Mouse (Mus musculus): ENCODE results near the gene Alg1. TPM values are rescaled to one million over a fixed set of nuclear protein-coding genes. Genes with fewer than 3 reads are reported as not detected.
"Not testable (repeated sequence)": the region's sequence is repeated elsewhere in the genome, so short reads cannot be mapped to it uniquely, and the experiment has no call there.

Alg1 gene
- total RNA-seq, 2 experiments from 2014 or later = 24.2 to 29.0 TPM

- intact Hi-C loops (cut with DNase I); DNase-seq (ENCODE audit: low spot score in 2 of 2): not testable (repeated sequence)
Measured at GRCm38 (mm10) chr16:5227501-5227900, 5.9 kb upstream of the Alg1 start.

- intact Hi-C loops (cut with DNase I); DNase-seq (ENCODE audit: low spot score in 2 of 2): not testable (repeated sequence)
Measured at GRCm38 (mm10) chr16:5228103-5228502, 5.3 kb upstream of the Alg1 start.

- intact Hi-C loops (cut with DNase I) = loop anchor here (1.0 kb wide), 1 partner anchor 22 kb away; the partner anchor contains the start of gene Eef2kmt
- no peak for DNase-seq (ENCODE audit: low spot score in 2 of 2)
Measured at GRCm38 (mm10) chr16:5232982-5233381, 439 bp upstream of the Alg1 start.

- DNase-seq (ENCODE audit: low spot score in 2 of 2) = no peak
- intact Hi-C loops (cut with DNase I) = no loop called here
Measured at GRCm38 (mm10) chr16:5242355-5242754, 8.9 kb downstream of the Alg1 start.

- no peak for DNase-seq (ENCODE audit: low spot score in 2 of 2)
- intact Hi-C loops (cut with DNase I) = no loop called here
Measured at GRCm38 (mm10) chr16:5242882-5243281, 9.5 kb downstream of the Alg1 start.

GRCm38 (mm10) chr16:5244411-5244810 lies 11.0 kb downstream of the Alg1 start:
- intact Hi-C loops (cut with DNase I) = loop anchor here (1.0 kb wide), 1 partner anchor 42 kb away; no protein-coding TSS in a partner anchor

GRCm38 (mm10) chr16:5250891-5251290 lies 17.5 kb downstream of the Alg1 start:
- no peak for DNase-seq (ENCODE audit: low spot score in 2 of 2)
- intact Hi-C loops (cut with DNase I) = no loop called here

More at GRCm38 (mm10) chr16:5244411-5244810, 11.0 kb downstream of the Alg1 start:
- DNase-seq (ENCODE audit: low spot score in 2 of 2) = peak; percentile 49 to 52

- intact Hi-C loops (cut with DNase I) = no loop called here
- no peak for DNase-seq (ENCODE audit: low spot score in 2 of 2)
Measured at GRCm38 (mm10) chr16:5252260-5252659, 18.8 kb downstream of the Alg1 start.

- peak; percentile 54 to 63 for DNase-seq (ENCODE audit: low spot score in 2 of 2)
- intact Hi-C loops (cut with DNase I) = loop anchor here (1.0 kb wide), 1 partner anchor 21 kb away; the partner anchor contains the start of gene Alg1
Measured at GRCm38 (mm10) chr16:5254346-5255025, 21.1 kb downstream of the Alg1 start.

GRCm38 (mm10) chr16:5255081-5255740 lies 21.8 kb downstream of the Alg1 start:
- intact Hi-C loops (cut with DNase I) = loop anchor here (1.0 kb wide), 1 partner anchor 22 kb away; the partner anchor contains the start of gene Alg1
- no peak for DNase-seq (ENCODE audit: low spot score in 2 of 2)

GRCm38 (mm10) chr16:5255779-5256496 lies 22.5 kb downstream of the Alg1 start, which contains the start of gene Eef2kmt:
Gene Eef2kmt, minus strand, starts transcription at chr16:5255983.
- intact Hi-C loops (cut with DNase I) = loop anchor here (1.0 kb wide), 1 partner anchor 23 kb away; the partner anchor contains the start of gene Alg1

GRCm38 (mm10) chr16:5263156-5263555 lies 29.7 kb downstream of the Alg1 start:
- DNase-seq (ENCODE audit: low spot score in 2 of 2) = no peak
- intact Hi-C loops (cut with DNase I) = no loop called here

More at GRCm38 (mm10) chr16:5255779-5256496, 22.5 kb downstream of the Alg1 start, which contains the start of gene Eef2kmt:
- peak; percentile 96 to 98 for DNase-seq (ENCODE audit: low spot score in 2 of 2)

GRCm38 (mm10) chr16:5263926-5264325 lies 30.5 kb downstream of the Alg1 start:
- intact Hi-C loops (cut with DNase I) = no loop called here
- no peak for DNase-seq (ENCODE audit: low spot score in 2 of 2)

GRCm38 (mm10) chr16:5271411-5272035 lies 38.1 kb downstream of the Alg1 start:
- intact Hi-C loops (cut with DNase I) = no loop called here
- DNase-seq (ENCODE audit: low spot score in 2 of 2) = no peak

GRCm38 (mm10) chr16:5272371-5272770 lies 39.0 kb downstream of the Alg1 start:
- DNase-seq (ENCODE audit: low spot score in 2 of 2) = no peak
- intact Hi-C loops (cut with DNase I) = no loop called here

GRCm38 (mm10) chr16:5279571-5280222 lies 46.3 kb downstream of the Alg1 start:
- intact Hi-C loops (cut with DNase I) = no loop called here
- no peak for DNase-seq (ENCODE audit: low spot score in 2 of 2)

GRCm38 (mm10) chr16:5282686-5283085 lies 49.3 kb downstream of the Alg1 start:
- intact Hi-C loops (cut with DNase I) = no loop called here

GRCm38 (mm10) chr16:5285376-5285775 lies 52.0 kb downstream of the Alg1 start:
- intact Hi-C loops (cut with DNase I) = no loop called here
- DNase-seq (ENCODE audit: low spot score in 2 of 2) = no peak

More at GRCm38 (mm10) chr16:5282686-5283085, 49.3 kb downstream of the Alg1 start:
- no peak for DNase-seq (ENCODE audit: low spot score in 2 of 2)
